Mouse (Mus musculus) gastrocnemius, adult 8-10 months (tissue): Measurements from ENCODE around the gene Rexo2. TPM values are rescaled to one million over a fixed set of nuclear protein-coding genes. Genes with fewer than 3 reads are reported as not detected.
"Not testable (repeated sequence)": the region's sequence is repeated elsewhere in the genome, so short reads cannot be mapped to it uniquely, and the experiment has no call there.

ENCODE experiments used
- DNase-seq, 2 experiments: peaks; one replicate each; pipeline ENCODE4 v3.0.0; 2022; ENCODE audit warnings: low spot score in 2 of 2
- total RNA-seq, 4 experiments: library from RNA; stranded (reverse); gene quantifications; 2 replicates each; pipeline ENCODE4 v1.2.4; 2022

The Rexo2 gene
- total RNA-seq, result 10 to 100 TPM; 69.5 to 78.3 (median 73.0) TPM

DNA sequence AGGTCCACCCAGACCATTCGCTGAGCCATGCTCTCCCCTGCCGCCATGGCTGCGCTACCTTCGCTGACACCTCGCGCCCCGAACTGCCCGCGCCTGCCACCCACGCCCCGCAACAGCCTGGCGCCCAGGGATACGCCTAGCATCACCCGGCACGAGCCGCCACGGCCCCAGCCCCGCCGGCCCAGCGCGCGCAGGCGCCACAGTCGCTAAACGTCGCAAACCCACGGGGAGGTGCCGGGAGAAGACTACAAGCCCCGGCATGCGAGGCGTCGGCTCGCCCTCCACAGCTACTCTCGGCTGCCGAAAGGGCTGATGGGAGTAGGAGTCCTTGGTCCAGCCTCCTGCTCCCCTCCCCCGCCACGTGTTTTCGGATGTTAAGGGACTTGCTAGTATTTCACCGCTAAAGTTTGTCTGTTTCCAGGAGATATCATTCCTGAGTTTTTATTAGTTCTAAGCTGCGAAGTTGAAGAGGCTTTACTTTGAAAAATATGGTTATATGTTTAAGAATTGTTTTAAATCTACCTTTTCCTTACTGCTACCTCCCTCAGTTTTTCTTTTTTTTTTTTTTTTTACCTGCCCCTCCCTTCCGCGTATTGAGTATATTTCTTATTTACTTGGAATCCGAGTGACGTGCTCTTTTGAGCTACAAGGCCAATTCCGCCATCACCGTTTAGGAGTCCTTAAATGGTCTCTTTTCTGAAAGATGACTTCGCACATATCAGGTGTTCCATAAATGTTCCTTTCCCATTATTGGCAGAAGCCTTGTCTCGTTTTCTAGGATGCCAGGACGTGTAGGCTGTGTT, at the start of gene Rexo2:
Gene Rexo2 (minus strand): TSS at position 213 of the 803 bp plus-strand sequence.
- DNase-seq, result peak; percentile 89 to 90

DNA sequence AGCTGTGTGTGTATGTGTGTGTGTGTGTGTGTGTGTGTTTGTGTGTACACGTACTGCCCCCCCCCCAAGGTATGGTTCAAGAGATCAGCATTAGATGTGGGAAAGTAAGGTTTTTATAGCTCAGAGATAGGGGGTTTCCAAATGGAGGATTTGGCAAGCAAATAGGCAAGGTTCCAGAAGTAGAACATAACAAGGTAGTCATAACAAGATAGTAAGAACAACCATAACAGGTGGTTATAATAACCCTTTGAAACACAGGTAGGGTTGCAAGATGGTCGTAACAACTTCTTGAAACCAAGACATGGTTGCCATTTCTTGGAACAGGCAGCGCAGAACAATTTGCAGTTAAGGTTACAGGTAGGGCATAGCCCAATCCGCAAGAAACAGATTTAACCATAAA, 46.1 kb upstream of the Rexo2 start:
- DNase-seq, result no peak

DNA sequence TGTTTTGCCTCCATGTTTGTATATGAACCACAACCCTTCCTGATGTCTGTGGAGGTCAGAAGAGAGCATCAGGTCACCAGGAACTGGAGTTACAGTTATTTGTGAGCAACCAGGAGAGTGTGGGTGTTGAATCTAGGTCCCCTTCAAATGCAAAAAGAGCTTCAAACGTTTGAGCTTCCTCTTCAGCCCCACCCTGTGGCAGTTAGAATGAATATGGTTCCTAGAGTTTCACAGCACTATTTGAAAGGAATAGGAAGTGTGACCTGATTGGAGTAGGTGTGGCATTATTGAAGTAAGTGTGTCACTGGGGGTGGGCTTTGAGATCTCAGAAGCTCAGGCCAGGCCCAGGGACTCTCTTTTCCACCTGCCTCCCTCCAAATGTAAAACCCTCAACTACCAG, 45.1 kb upstream of the Rexo2 start:
- DNase-seq, result no peak

GRCm38 (mm10) chr9:48520405-48520804, 40.0 kb upstream of the Rexo2 start:
- DNase-seq, result not testable (repeated sequence)

DNA sequence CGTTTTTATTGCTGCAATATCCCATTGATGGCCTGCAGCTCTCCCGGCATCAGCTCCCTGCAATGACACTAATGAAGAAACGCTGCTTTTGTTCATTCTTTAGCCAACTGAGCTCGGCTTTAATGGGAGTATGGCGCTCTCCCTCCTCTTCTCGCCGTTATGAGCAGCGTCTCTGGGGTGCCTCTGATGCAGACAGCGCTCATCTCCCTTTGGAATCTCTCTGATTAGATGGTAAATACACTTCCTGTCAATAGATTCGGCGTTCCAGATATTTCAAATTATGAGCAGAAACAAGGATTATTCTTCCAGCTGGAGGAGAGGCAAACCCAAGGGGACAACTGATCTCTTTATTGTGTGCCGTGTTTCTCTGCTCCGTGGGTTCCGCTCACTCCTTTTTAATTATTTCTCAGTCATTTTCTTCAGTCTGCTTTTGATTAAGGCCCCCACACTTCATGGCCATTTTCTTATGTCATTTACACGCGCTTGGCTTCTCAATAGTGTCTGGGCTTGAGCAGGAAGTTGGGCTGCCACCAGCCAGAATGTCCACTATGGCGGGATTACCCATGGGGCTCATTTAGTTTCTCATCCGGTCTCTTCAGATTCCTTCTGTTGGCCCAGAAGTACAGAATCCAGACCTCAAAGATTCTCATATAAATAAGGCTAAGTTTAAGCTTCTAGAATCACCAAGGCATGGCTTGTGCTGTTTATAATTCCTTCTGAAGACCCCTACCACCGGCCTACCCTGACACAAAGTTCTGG, 37.1 kb upstream of the Rexo2 start:
- DNase-seq, result no peak

- DNase-seq, result no peak
Measured at GRCm38 (mm10) chr9:48516615-48517371, 36.4 kb upstream of the Rexo2 start.

GRCm38 (mm10) chr9:48515332-48515731, 34.9 kb upstream of the Rexo2 start:
- no peak for DNase-seq

- DNase-seq, result no peak
Measured at GRCm38 (mm10) chr9:48510134-48510533, 29.7 kb upstream of the Rexo2 start.

DNA sequence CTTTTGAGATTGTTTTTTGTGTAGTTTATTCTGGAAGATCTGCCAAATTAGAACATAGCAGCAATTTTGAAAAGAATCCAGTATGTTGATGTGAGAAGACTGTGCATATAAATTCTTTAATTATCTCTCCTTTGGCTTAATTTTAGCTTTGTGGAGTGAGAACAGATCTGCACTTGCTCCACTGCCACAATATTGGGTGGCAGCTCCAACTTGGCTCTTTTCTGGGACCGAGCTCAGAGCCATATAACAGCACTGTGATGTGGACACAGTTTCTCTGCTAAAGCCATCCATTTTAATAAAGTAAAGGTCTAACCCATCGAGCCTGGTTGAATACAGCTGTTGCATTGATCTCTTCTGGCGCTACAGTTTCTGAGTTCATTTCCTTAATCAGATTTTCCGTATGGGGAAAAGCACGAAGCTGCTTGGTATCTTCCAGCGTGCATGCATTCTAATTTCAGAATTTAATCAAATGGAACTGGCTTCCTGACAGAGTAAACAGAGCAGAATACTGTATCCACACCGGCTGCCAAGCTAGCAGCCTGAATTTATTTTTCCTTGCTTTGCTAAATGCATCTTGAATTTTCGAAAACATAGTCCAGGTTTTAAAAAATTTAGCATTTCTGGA, 24.4 kb upstream of the Rexo2 start:
- no peak for DNase-seq

DNA sequence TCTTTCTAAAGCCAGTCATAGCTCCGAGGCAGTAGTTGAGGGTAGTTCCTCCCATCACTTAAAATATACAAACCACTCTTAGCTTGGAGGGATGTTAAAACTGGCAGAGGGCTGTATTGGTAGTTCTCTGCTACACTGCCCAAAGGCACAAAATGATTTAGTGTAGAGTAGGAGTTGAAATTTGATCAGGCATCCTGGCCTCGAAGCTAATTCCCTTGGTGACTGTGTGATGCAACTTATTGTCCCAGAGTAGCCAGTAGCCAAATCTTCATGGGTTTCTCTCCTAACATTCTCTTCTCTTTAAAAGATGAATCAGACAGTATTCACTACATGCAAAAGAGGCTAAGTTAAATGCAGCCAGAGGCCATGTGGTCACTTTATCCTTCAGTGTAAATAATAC, 22.6 kb upstream of the Rexo2 start:
- no peak for DNase-seq

- no peak for DNase-seq
Measured at GRCm38 (mm10) chr9:48501192-48501591, 20.8 kb upstream of the Rexo2 start.

GRCm38 (mm10) chr9:48495548-48495932, 15.1 kb upstream of the Rexo2 start:
- no peak for DNase-seq

GRCm38 (mm10) chr9:48494817-48495547, 14.6 kb upstream of the Rexo2 start, which contains the start of the genes Rbm7 and Gm5617:
Gene Rbm7, minus strand, starts transcription at chr9:48495299.
Gene Gm5617, plus strand, starts transcription at chr9:48495442.
- DNase-seq, result peak; percentile 81 to 89

- no peak for DNase-seq
Measured at GRCm38 (mm10) chr9:48481214-48482134, 1.1 kb upstream of the Rexo2 start.

DNA sequence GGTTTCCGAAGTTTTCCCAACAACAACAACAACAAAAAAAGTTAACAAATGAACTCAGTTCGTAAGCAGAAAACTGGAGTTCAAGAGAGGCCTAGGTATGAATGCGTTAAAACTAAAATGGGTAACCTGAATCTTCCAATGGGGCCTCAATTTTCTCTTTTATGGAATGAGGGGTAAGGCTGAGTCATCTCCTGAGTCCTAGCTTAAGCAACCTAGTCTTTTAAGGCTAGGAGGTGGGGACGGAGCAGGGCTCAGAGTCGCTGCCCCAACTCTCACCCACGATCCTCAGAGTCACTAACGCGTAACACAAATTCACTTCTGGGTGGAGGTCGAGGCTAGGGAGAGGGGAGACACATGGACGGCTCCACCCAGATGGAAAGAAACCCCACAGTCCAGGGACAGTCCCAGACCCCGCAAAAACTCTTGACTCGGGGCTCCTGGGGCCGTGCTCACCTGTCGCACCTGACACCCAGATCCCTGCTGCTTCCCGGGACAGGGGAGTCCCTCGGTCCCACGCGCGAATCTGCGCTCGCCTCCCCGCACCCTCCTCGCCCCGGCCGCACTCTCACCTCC, 499 bp downstream of the Rexo2 start:
- DNase-seq, result no peak

DNA sequence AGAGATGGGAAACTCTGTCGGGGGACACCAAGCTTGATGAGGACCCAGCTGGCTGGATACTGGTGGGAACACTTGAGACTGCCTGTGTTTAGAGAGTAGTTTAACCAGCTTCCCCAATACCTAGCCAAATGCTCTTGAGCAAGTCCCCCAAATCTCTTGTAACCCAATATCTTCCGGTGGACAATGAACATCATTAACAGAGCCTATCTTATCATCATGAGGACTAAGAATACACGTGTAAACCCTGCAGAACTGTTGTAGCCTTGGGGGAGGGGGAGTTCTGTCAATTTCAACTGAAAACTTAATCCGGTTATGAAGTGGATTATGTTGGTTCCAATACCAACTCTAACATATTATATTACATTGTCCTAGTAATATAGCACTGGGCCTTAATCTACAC, 1.6 kb downstream of the Rexo2 start:
- no peak for DNase-seq

GRCm38 (mm10) chr9:48476236-48477165, 3.9 kb downstream of the Rexo2 start:
- no peak for DNase-seq

- DNase-seq, result no peak
Measured at GRCm38 (mm10) chr9:48474367-48474766, 6.1 kb downstream of the Rexo2 start.
